Mouse (Mus musculus) MEL (cell line): ENCODE results near the gene Smyd3.
"Not testable (repeated sequence)": the region's sequence is repeated elsewhere in the genome, so short reads cannot be mapped to it uniquely, and the experiment has no call there.

Source experiments
- CTCF ChIP-seq, 3 experiments: IDR thresholded peaks in 2 of 3; conservative IDR thresholded peaks in 1 of 3; 2 replicates each; pipeline ENCODE4 v1.5.1; 2011 to 2012; ENCODE audit warnings: low read length in 3 of 3, low read depth in 2 of 3, mild to moderate bottlenecking in 2 of 3, improper control_type of control experiment in 1 of 3, inconsistent platforms in 1 of 3, mixed read lengths in 1 of 3, moderate library complexity in 1 of 3; ENCODE audit not compliant: control insufficient read depth in 1 of 3, insufficient read depth in 1 of 3, poor library complexity in 1 of 3, severe bottlenecking in 1 of 3
- ELF1 ChIP-seq: IDR thresholded peaks from 2 replicates; pipeline ENCODE4 v1.6.1; 2014; ENCODE audit warnings: low read depth, mild to moderate bottlenecking, inconsistent platforms, low read length, improper control_type of control experiment, moderate library complexity
- EP300 ChIP-seq, 2 experiments: IDR thresholded peaks; 2 replicates each; pipeline ENCODE4 v1.6.1; 2011; ENCODE audit warnings: improper control_type of control experiment in 2 of 2, low read length in 2 of 2, low read depth in 1 of 2, mild to moderate bottlenecking in 1 of 2
- ETS1 ChIP-seq: IDR thresholded peaks from 2 replicates; pipeline ENCODE4 v1.6.1; 2012; ENCODE audit warnings: low read depth, mild to moderate bottlenecking, inconsistent platforms, low read length, improper control_type of control experiment, moderate library complexity
- GABPA ChIP-seq: IDR thresholded peaks from 2 replicates; pipeline ENCODE4 v1.6.1; 2012; ENCODE audit warnings: low read depth, mild to moderate bottlenecking, inconsistent platforms, low read length, improper control_type of control experiment, moderate library complexity
- GATA1 ChIP-seq: IDR thresholded peaks from 2 replicates; pipeline ENCODE4 v1.6.1; 2011; ENCODE audit warnings: low read depth, low read length, improper control_type of control experiment
- MAFK ChIP-seq: IDR thresholded peaks from 2 replicates; pipeline ENCODE4 v1.6.1; 2011; ENCODE audit warnings: low read depth, mild to moderate bottlenecking, low read length, improper control_type of control experiment, borderline replicate concordance
- MYC ChIP-seq: IDR thresholded peaks from 2 replicates; pipeline ENCODE4 v1.6.1; 2011; ENCODE audit warnings: low read depth, mild to moderate bottlenecking, low read length, improper control_type of control experiment, moderate library complexity
- POLR2A ChIP-seq, 2 experiments: IDR thresholded peaks; 2 replicates each; pipeline ENCODE4 v1.6.1; 2011 to 2012; ENCODE audit warnings: low read length in 2 of 2, mild to moderate bottlenecking in 2 of 2, control low read depth in 1 of 2, improper control_type of control experiment in 1 of 2, low read depth in 1 of 2, moderate library complexity in 1 of 2; ENCODE audit not compliant: control insufficient read depth in 1 of 2, insufficient read depth in 1 of 2, poor library complexity in 1 of 2
- SMC3 ChIP-seq: IDR thresholded peaks from 2 replicates; pipeline ENCODE4 v1.6.1; 2011; ENCODE audit warnings: low read depth, low read length, improper control_type of control experiment
- TAL1 ChIP-seq: IDR thresholded peaks from 2 replicates; pipeline ENCODE4 v1.6.1; 2012; ENCODE audit warnings: mild to moderate bottlenecking, inconsistent platforms, low read length, moderate library complexity, mixed read lengths
- ZC3H11A ChIP-seq: IDR thresholded peaks from 2 replicates; pipeline ENCODE4 v1.6.1; 2012; ENCODE audit warnings: low read depth, mild to moderate bottlenecking, inconsistent platforms, low read length, improper control_type of control experiment

GRCm38 (mm10) chr1:179545768-179546550 is 28.1 kb upstream of the Smyd3 start, which contains the start of the genes Tfb2m and Cnst:
- not testable (repeated sequence) for TF ChIP-seq CTCF (IDR thresholded peaks at IDR 0.05 in 2 of 3, conservative IDR thresholded peaks at IDR 0.05 in 1 of 3; ENCODE audit: control insufficient read depth in 1 of 3, insufficient read depth in 1 of 3, low read depth in 2 of 3, low read length in 3 of 3, poor library complexity in 1 of 3, severe bottlenecking in 1 of 3); GABPA; GATA1; EP300 (IDR thresholded peaks at IDR 0.05; ENCODE audit: low read depth in 1 of 2, low read length in 2 of 2); SMC3; ZC3H11A; TAL1; MAFK; ETS1
- TF ChIP-seq POLR2A (IDR thresholded peaks at IDR 0.05; ENCODE audit: control insufficient read depth in 1 of 2, insufficient read depth in 1 of 2, low read depth in 1 of 2, low read length in 2 of 2, poor library complexity in 1 of 2) (peak in 1 of 2 experiments; percentile 72; a peak in 2 of 4 replicates), MYC (peak; percentile 98), ELF1 (peak; percentile 95)
